Mouse (Mus musculus) liver, embryonic 14.5 days (tissue): ENCODE measurements at regions not wholly inside any gene's neighbourhood (a gene's known extent, or its start where the extent isn't known, plus 50 kb on each side); places are given as distances from the start of the nearest gene placed in this dataset.

ENCODE experiments used
- ATAC-seq: fragments of 200-750 bp; cut with Nextera tagmentation; 2 replicates; pipeline ENCODE4 v1.8.0; 2017; ENCODE audit warnings: moderate number of reproducible peaks, mild to moderate bottlenecking, moderate library complexity; ENCODE audit not compliant: insufficient read depth
- DNase-seq, 3 experiments: peaks; one replicate each; pipeline ENCODE4 v3.0.0-alpha.2; 2012 to 2013; ENCODE audit warnings: low read depth in 3 of 3, low spot score in 3 of 3
- H3K27ac ChIP-seq: fragments of 300-500 bp; sonication (generic); 2 replicates; pipeline ENCODE4 v1.5.1; 2014; ENCODE audit warnings: moderate library complexity, mild to moderate bottlenecking, control low read depth, inconsistent platforms
- H3K27me3 ChIP-seq: fragments of 300-500 bp; sonication (generic); 2 replicates; pipeline ENCODE4 v1.6.1; 2014; ENCODE audit warnings: mild to moderate bottlenecking, low read length, moderate library complexity; ENCODE audit not compliant: control insufficient read depth, insufficient read depth
- H3K36me3 ChIP-seq: fragments of 300-500 bp; sonication (generic); replicated peaks from 2 replicates; pipeline ENCODE4 v1.6.1; 2014; ENCODE audit warnings: low read depth; ENCODE audit not compliant: control insufficient read depth, insufficient read depth
- H3K4me1 ChIP-seq, 2 experiments: fragments of 200-500 bp in 1 of 2; fragments of 300-500 bp in 1 of 2; sonication (generic) in 1 of 2; replicated peaks; 2 replicates each; pipeline ENCODE4 v1.6.1; 2012 to 2014; ENCODE audit warnings: antibody characterized with exemption in 1 of 2, inconsistent platforms in 1 of 2, low read length in 1 of 2; ENCODE audit not compliant: control insufficient read depth in 2 of 2, insufficient read depth in 2 of 2
- H3K4me2 ChIP-seq: fragments of 300-500 bp; sonication (generic); 2 replicates; pipeline ENCODE4 v1.6.1; 2014; ENCODE audit warnings: low read depth, mild to moderate bottlenecking, control low read depth, moderate library complexity
- H3K4me3 ChIP-seq, 2 experiments: fragments of 200-500 bp in 1 of 2; fragments of 300-500 bp in 1 of 2; sonication (generic) in 1 of 2; 2 replicates each; pipeline ENCODE4 v1.5.1; 2012 to 2014; ENCODE audit warnings: low read depth in 2 of 2, low read length in 2 of 2, mild to moderate bottlenecking in 2 of 2, control low read depth in 1 of 2, inconsistent platforms in 1 of 2, moderate library complexity in 1 of 2; ENCODE audit not compliant: insufficient read depth in 1 of 2
- H3K9ac ChIP-seq: fragments of 300-500 bp; sonication (generic); replicated peaks from 2 replicates; pipeline ENCODE4 v1.6.1; 2014; ENCODE audit warnings: mild to moderate bottlenecking, control low read depth, moderate library complexity
- H3K9me3 ChIP-seq: fragments of 300-500 bp; sonication (generic); 2 replicates; pipeline ENCODE4 v1.6.1; 2016; ENCODE audit warnings: low read length, mixed read lengths; ENCODE audit not compliant: control insufficient read depth
- CTCF ChIP-seq: IDR thresholded peaks from 2 replicates; pipeline ENCODE4 v1.5.1; 2016; ENCODE audit warnings: antibody characterized with exemption, low read depth, control low read depth
- EP300 ChIP-seq: IDR thresholded peaks from 2 replicates; pipeline ENCODE4 v1.6.1; 2016; ENCODE audit warnings: antibody characterized with exemption, low read depth
- WGBS: fragments of 180-500 bp; shearing (Covaris S2); extraction: QIAGEN DNeasy Blood & Tissue Kit; methylation state at CpG from one replicate; pipeline ENCODE4 v1.1.7; 2014; ENCODE audit not compliant: insufficient replicate concordance; 5-methylcytosine and 5-hydroxymethylcytosine counted together

GRCm38 (mm10) chr12:13100505-13101354 lies 148.3 kb downstream of the Ddx1 start:
- DNase-seq (no peak), ATAC-seq (no peak)
- Histone ChIP-seq H3K4me2 (no peak overlapping the region), H3K27ac (no peak overlapping the region), H3K9me3 (no peaks in the 10 kb centered on the region), H3K27me3 (no peaks in the 10 kb centered on the region), H3K4me3 (no peak overlapping the region), H3K36me3 (no peaks in the 10 kb centered on the region), H3K9ac (no peak overlapping the region), H3K4me1 (no peaks in the 10 kb centered on the region)
- 46% methylated on average over 12 of the region's 12 CpGs for WGBS
- TF ChIP-seq EP300: no peak
- TF ChIP-seq CTCF: no peak

GRCm38 (mm10) chr12:13094111-13094851 lies 152.6 kb upstream of the Mycn start:
- Histone ChIP-seq H3K27ac (no peak overlapping the region), H3K4me1 (no peaks in the 10 kb centered on the region), H3K36me3 (no peaks in the 10 kb centered on the region), H3K27me3 (no peaks in the 10 kb centered on the region), H3K9ac (no peak overlapping the region), H3K4me3 (no peak overlapping the region), H3K4me2 (no peak overlapping the region), H3K9me3 (no peaks in the 10 kb centered on the region)
- no peak for ATAC-seq
- WGBS: 45% methylated on average over 9 of the region's 9 CpGs
- TF ChIP-seq CTCF (no peak), EP300 (no peak)
- DNase-seq: no peak

GRCm38 (mm10) chr12:13085951-13086350 lies 144.2 kb upstream of the Mycn start:
- TF ChIP-seq EP300: no peak
- TF ChIP-seq CTCF: no peak
- no peak overlapping the region for H3K27ac ChIP-seq
- no peak overlapping the region for H3K9ac ChIP-seq
- no peaks in the 10 kb centered on the region for H3K27me3 ChIP-seq
- H3K36me3 ChIP-seq: no peaks in the 10 kb centered on the region
- no peak overlapping the region for H3K4me2 ChIP-seq
- H3K4me3 ChIP-seq: no peak overlapping the region
- ATAC-seq (no peak), DNase-seq (no peak)
- 72% methylated on average over 9 of the region's 9 CpGs for WGBS
- no peaks in the 10 kb centered on the region for H3K9me3 ChIP-seq
- no peaks in the 10 kb centered on the region; a peak in 1 of 4 replicates for H3K4me1 ChIP-seq

- ATAC-seq: no peak
- H3K9ac ChIP-seq: no peak overlapping the region
- WGBS: 74% methylated on average over 6 of the region's 6 CpGs
Measured at GRCm38 (mm10) chr12:13085484-13085883, 143.8 kb upstream of the Mycn start.

More at GRCm38 (mm10) chr12:13085484-13085883, 143.8 kb upstream of the Mycn start:
- no peak for DNase-seq
- Histone ChIP-seq H3K9me3 (no peaks in the 10 kb centered on the region), H3K4me1 (no peaks in the 10 kb centered on the region; a peak in 1 of 4 replicates), H3K27me3 (no peaks in the 10 kb centered on the region), H3K4me3 (no peak overlapping the region), H3K4me2 (no peak overlapping the region), H3K27ac (no peak overlapping the region), H3K36me3 (no peaks in the 10 kb centered on the region)
- no peak for TF ChIP-seq CTCF
- TF ChIP-seq EP300: no peak
